ENCODE assay signal across 21 mouse cellular contexts in genomic region chr3:120335843-120336585, GRCm38 (mm10).
DNase-seq lines count a peak whose midpoint lies in the region; ATAC-seq and TF ChIP-seq lines count a peak whose summit lies in the region.
"Had no signal": no experiment of that assay in that cellular context is flagged by ENCODE, and none has a peak within 500 bp of the region (broad histone marks: within the 10 kb centered on the region; RNA-seq: fewer than 3 reads in every experiment).

No protein-coding gene starts in this region.

- TF ChIP-seq CTCF in midbrain, postnatal 0 days (IDR thresholded peaks at IDR 0.05), result no peak
- TF ChIP-seq CTCF in forebrain, postnatal 0 days (IDR thresholded peaks at IDR 0.05; ENCODE audit: low read depth), result no peak

- H3K4me3 ChIP-seq in forebrain, embryonic 12.5 days (replicated peaks), result no peak overlapping the region
- H3K4me3 ChIP-seq in forebrain, embryonic 11.5 days (ENCODE audit: low read depth, low read length), result no peak overlapping the region
- H3K4me3 ChIP-seq in midbrain, embryonic 14.5 days (replicated peaks; ENCODE audit: low read depth, low read length), result no peak overlapping the region
- H3K4me3 ChIP-seq in midbrain, postnatal 0 days (ENCODE audit: low read depth, low read length), result no peak overlapping the region
- H3K4me3 ChIP-seq in forebrain, postnatal 0 days (ENCODE audit: low read depth, low read length), result no peak overlapping the region
- H3K4me3 ChIP-seq: embryonic facial prominence, embryonic 12.5 days; embryonic facial prominence, embryonic 15.5 days; hindbrain, embryonic 12.5 days; hindbrain, embryonic 15.5 days had no signal

- no peaks in the 10 kb centered on the region for H3K9me3 ChIP-seq in forebrain, embryonic 12.5 days
- no peaks in the 10 kb centered on the region for H3K9me3 ChIP-seq in forebrain, embryonic 11.5 days (ENCODE audit: control insufficient read depth, low read length)
- no peaks in the 10 kb centered on the region for H3K9me3 ChIP-seq in midbrain, embryonic 14.5 days (ENCODE audit: control insufficient read depth, low read length)
- no peaks in the 10 kb centered on the region for H3K9me3 ChIP-seq in midbrain, postnatal 0 days (ENCODE audit: low read length)
- H3K9me3 ChIP-seq in forebrain, postnatal 0 days (ENCODE audit: low read length), result no peaks in the 10 kb centered on the region
- H3K9me3 ChIP-seq: embryonic facial prominence, embryonic 12.5 days; embryonic facial prominence, embryonic 15.5 days; hindbrain, embryonic 12.5 days; hindbrain, embryonic 15.5 days had no signal

- H3K4me1 ChIP-seq in forebrain, embryonic 12.5 days, result peaks cover 4% of the 10 kb centered on the region; the same call in 1 of the 2 replicates
- no peaks in the 10 kb centered on the region for H3K4me1 ChIP-seq in forebrain, embryonic 11.5 days (replicated peaks; ENCODE audit: control insufficient read depth, insufficient read depth, low read length)
- H3K4me1 ChIP-seq in midbrain, embryonic 14.5 days (ENCODE audit: control insufficient read depth, insufficient read depth, low read length), result no peaks in the 10 kb centered on the region
- H3K4me1 ChIP-seq in midbrain, postnatal 0 days (ENCODE audit: insufficient read depth, low read length), result no peaks in the 10 kb centered on the region
- H3K4me1 ChIP-seq in forebrain, postnatal 0 days (ENCODE audit: insufficient read depth), result no peaks in the 10 kb centered on the region
- H3K4me1 ChIP-seq: embryonic facial prominence, embryonic 12.5 days; embryonic facial prominence, embryonic 15.5 days; hindbrain, embryonic 12.5 days; hindbrain, embryonic 15.5 days had no signal

- no peak for DNase-seq in forebrain, embryonic 11.5 days (ENCODE audit: low spot score)
- DNase-seq in midbrain, embryonic 14.5 days, result peak; percentile 17
- DNase-seq in midbrain, postnatal 0 days (ENCODE audit: low spot score), result no peak
- peak; percentile 37 for DNase-seq in forebrain, postnatal 0 days
- no peak for DNase-seq in left cerebral cortex, postnatal 4 days
- DNase-seq: adrenal gland, postnatal 10 days; adrenal gland, postnatal 36 days; cerebellum, adult 11 months; cerebellum, adult 2 months; cerebellum, adult 9-11 months; cerebellum, postnatal 25 days; gastrocnemius, postnatal 10 days; gastrocnemius, postnatal 36 days had no signal

- H3K9ac ChIP-seq in forebrain, embryonic 12.5 days, result no peak overlapping the region
- H3K9ac ChIP-seq in forebrain, embryonic 11.5 days (ENCODE audit: low read length), result no peak overlapping the region
- no peak overlapping the region for H3K9ac ChIP-seq in midbrain, embryonic 14.5 days (replicated peaks; ENCODE audit: low read length)
- no peak overlapping the region for H3K9ac ChIP-seq in midbrain, postnatal 0 days (replicated peaks; ENCODE audit: low read length, poor library complexity, severe bottlenecking)
- no peak overlapping the region for H3K9ac ChIP-seq in forebrain, postnatal 0 days
- H3K9ac ChIP-seq: embryonic facial prominence, embryonic 12.5 days; embryonic facial prominence, embryonic 15.5 days; hindbrain, embryonic 12.5 days; hindbrain, embryonic 15.5 days had no signal

- H3K27me3 ChIP-seq in forebrain, embryonic 12.5 days, result no peaks in the 10 kb centered on the region
- no peaks in the 10 kb centered on the region for H3K27me3 ChIP-seq in forebrain, embryonic 11.5 days (ENCODE audit: control insufficient read depth, insufficient read depth, low read length)
- H3K27me3 ChIP-seq in midbrain, embryonic 14.5 days (ENCODE audit: control insufficient read depth, insufficient read depth, low read length), result no peaks in the 10 kb centered on the region
- H3K27me3 ChIP-seq in midbrain, postnatal 0 days (ENCODE audit: insufficient read depth, low read length), result no peaks in the 10 kb centered on the region
- H3K27me3 ChIP-seq in forebrain, postnatal 0 days (ENCODE audit: insufficient read depth, low read length), result no peaks in the 10 kb centered on the region
- H3K27me3 ChIP-seq: embryonic facial prominence, embryonic 12.5 days; embryonic facial prominence, embryonic 15.5 days; hindbrain, embryonic 12.5 days; hindbrain, embryonic 15.5 days; Patski had no signal

- H3K36me3 ChIP-seq in forebrain, embryonic 12.5 days (replicated peaks), result no peaks in the 10 kb centered on the region
- H3K36me3 ChIP-seq in forebrain, embryonic 11.5 days (ENCODE audit: control insufficient read depth, insufficient read depth, low read length), result no peaks in the 10 kb centered on the region
- H3K36me3 ChIP-seq in midbrain, embryonic 14.5 days (ENCODE audit: control insufficient read depth, insufficient read depth, low read length), result no peaks in the 10 kb centered on the region
- H3K36me3 ChIP-seq in midbrain, postnatal 0 days (ENCODE audit: insufficient read depth, low read length), result no peaks in the 10 kb centered on the region
- H3K36me3 ChIP-seq in forebrain, postnatal 0 days (ENCODE audit: insufficient read depth), result no peaks in the 10 kb centered on the region
- H3K36me3 ChIP-seq: embryonic facial prominence, embryonic 12.5 days; embryonic facial prominence, embryonic 15.5 days; hindbrain, embryonic 12.5 days; hindbrain, embryonic 15.5 days had no signal

- intact Hi-C loops in left cerebral cortex, postnatal 4 days (cut with DNase I), result no loop called here

- H3K27ac ChIP-seq in forebrain, embryonic 12.5 days, result peak overlapping the region; percentile 53
- no peak overlapping the region for H3K27ac ChIP-seq in forebrain, embryonic 11.5 days (ENCODE audit: low read depth, low read length)
- H3K27ac ChIP-seq in midbrain, embryonic 14.5 days (replicated peaks; ENCODE audit: low read depth, low read length), result no peak overlapping the region
- no peak overlapping the region for H3K27ac ChIP-seq in midbrain, postnatal 0 days (ENCODE audit: low read depth, low read length)
- no peak overlapping the region for H3K27ac ChIP-seq in forebrain, postnatal 0 days (ENCODE audit: low read depth, low read length)
- H3K27ac ChIP-seq: embryonic facial prominence, embryonic 12.5 days; embryonic facial prominence, embryonic 15.5 days; hindbrain, embryonic 12.5 days; hindbrain, embryonic 15.5 days had no signal

- no peak overlapping the region for H3K4me2 ChIP-seq in forebrain, embryonic 12.5 days
- H3K4me2 ChIP-seq in forebrain, embryonic 11.5 days (ENCODE audit: low read depth, low read length, severe bottlenecking), result no peak overlapping the region
- no peak overlapping the region for H3K4me2 ChIP-seq in midbrain, embryonic 14.5 days (ENCODE audit: low read length)
- H3K4me2 ChIP-seq in midbrain, postnatal 0 days (ENCODE audit: low read depth, low read length, poor library complexity, severe bottlenecking), result no peak overlapping the region
- no peak overlapping the region for H3K4me2 ChIP-seq in forebrain, postnatal 0 days (ENCODE audit: low read depth)
- H3K4me2 ChIP-seq: embryonic facial prominence, embryonic 12.5 days; embryonic facial prominence, embryonic 15.5 days; heart, embryonic 11.5 days; hindbrain, embryonic 12.5 days; hindbrain, embryonic 15.5 days had no signal

- WGBS in forebrain, embryonic 12.5 days, result 56% methylated on average over 7 of the region's 7 CpGs
- 73% methylated on average over 7 of the region's 7 CpGs for WGBS in forebrain, embryonic 11.5 days
- WGBS in midbrain, embryonic 14.5 days, result 67% methylated on average over 7 of the region's 7 CpGs
- WGBS in midbrain, postnatal 0 days, result 58% methylated on average over 7 of the region's 7 CpGs
- WGBS in forebrain, postnatal 0 days, result 31% methylated on average over 7 of the region's 7 CpGs

- ATAC-seq in forebrain, embryonic 12.5 days (ENCODE audit: low FRiP score), result peak; percentile 55; the same call in 1 of the 2 replicates
- no peak for ATAC-seq in forebrain, embryonic 11.5 days (replicated peaks; ENCODE audit: low FRiP score)
- no peak for ATAC-seq in midbrain, embryonic 14.5 days (ENCODE audit: low FRiP score, low TSS enrichment)
- ATAC-seq in midbrain, postnatal 0 days (ENCODE audit: low FRiP score), result no peak
- ATAC-seq in forebrain, postnatal 0 days, result no peak
- ATAC-seq: intestine, postnatal 0 days; Patski had no signal

Comparison
In these comparisons a context has a peak if more than half of its experiments do, and no peak if none do; other contexts are left out.
1. DNase-seq: peak in midbrain, embryonic 14.5 days (single experiment) and forebrain, postnatal 0 days (single experiment); none in forebrain, embryonic 11.5 days (single experiment), midbrain, postnatal 0 days (single experiment) and left cerebral cortex, postnatal 4 days (single experiment).